Mouse (Mus musculus): ENCODE results near the gene Setdb2.

GRCm38 (mm10) chr14:59370348-59371068 lies 70.2 kb downstream of the Setdb2 start:
- TF ChIP-seq MYOD1 (IDR thresholded peaks at IDR 0.05; ENCODE audit: control insufficient read depth, insufficient read length, low read depth) (no peak), CTCF (IDR thresholded peaks at IDR 0.05; ENCODE audit: control insufficient read depth, insufficient read depth, insufficient read length) (no peak), MAX (IDR thresholded peaks at IDR 0.05) (no peak), CEBPB (IDR thresholded peaks at IDR 0.05; ENCODE audit: low read depth) (no peak), MYOG (IDR thresholded peaks at IDR 0.05; ENCODE audit: control insufficient read depth, extremely low read depth, insufficient read length) (no peak), FOSL1 (IDR thresholded peaks at IDR 0.05; ENCODE audit: insufficient read depth, low read length, poor library complexity, severe bottlenecking) (no peak)

All from C2C12 (cell line).